Mouse (Mus musculus) neural tube, embryonic 13.5 days (tissue): ENCODE results near the gene Dcakd. TPM values are rescaled to one million over a fixed set of nuclear protein-coding genes. Genes with fewer than 3 reads are reported as not detected.

Experiments used
- ATAC-seq: fragments of 200-750 bp; cut with Nextera tagmentation; 2 replicates; pipeline ENCODE4 v1.8.0; 2017; ENCODE audit warnings: low read depth, mild to moderate bottlenecking, moderate TSS enrichment, moderate library complexity
- H3K27ac ChIP-seq: fragments of 300-500 bp; sonication (generic); replicated peaks from 2 replicates; pipeline ENCODE4 v1.5.1; 2015; ENCODE audit warnings: moderate library complexity, mild to moderate bottlenecking, inconsistent platforms
- H3K27me3 ChIP-seq: fragments of 300-500 bp; sonication (generic); 2 replicates; pipeline ENCODE4 v1.6.1; 2015; ENCODE audit warnings: mild to moderate bottlenecking, inconsistent platforms
- H3K36me3 ChIP-seq: fragments of 300-500 bp; sonication (generic); 2 replicates; pipeline ENCODE4 v1.6.1; 2015; ENCODE audit warnings: mild to moderate bottlenecking, inconsistent platforms
- H3K4me1 ChIP-seq: fragments of 300-500 bp; sonication (generic); replicated peaks from 2 replicates; pipeline ENCODE4 v1.6.1; 2015; ENCODE audit warnings: inconsistent platforms
- H3K4me2 ChIP-seq: fragments of 300-500 bp; sonication (generic); 2 replicates; pipeline ENCODE4 v1.6.1; 2015; ENCODE audit warnings: inconsistent platforms, mild to moderate bottlenecking, moderate library complexity
- H3K4me3 ChIP-seq: fragments of 300-500 bp; sonication (generic); 2 replicates; pipeline ENCODE4 v1.5.1; 2015; ENCODE audit warnings: mild to moderate bottlenecking, inconsistent platforms
- H3K9ac ChIP-seq: fragments of 300-500 bp; sonication (generic); 2 replicates; pipeline ENCODE4 v1.6.1; 2015; ENCODE audit warnings: moderate library complexity, mild to moderate bottlenecking, inconsistent platforms
- H3K9me3 ChIP-seq: fragments of 300-500 bp; sonication (generic); 2 replicates; pipeline ENCODE4 v1.6.1; 2016; ENCODE audit warnings: inconsistent platforms
- WGBS: fragments of 180-500 bp; shearing (Covaris S2); methylation state at CpG from one replicate; pipeline ENCODE4 v1.1.7; 2015; 5-methylcytosine and 5-hydroxymethylcytosine counted together
- polyA plus RNA-seq: library from polyadenylated mRNA; unstranded; fragments of >200 nt; fragmentation: Nextera tagmentation; extraction: Ambion mirVana; gene quantifications from 2 replicates; pipeline ENCODE4 v1.2.1, GENCODE M21; 2015

Dcakd gene
- polyA plus RNA-seq, 1 experiment from 2014 or later: 171 TPM

- Histone ChIP-seq H3K4me1 (peaks cover 24% of the 10 kb centered on the region), H3K27me3 (no peaks in the 10 kb centered on the region), H3K27ac (no peak overlapping the region), H3K9ac (no peak overlapping the region), H3K36me3 (peaks cover 51% of the 10 kb centered on the region), H3K9me3 (no peaks in the 10 kb centered on the region), H3K4me2 (no peak overlapping the region), H3K4me3 (no peak overlapping the region)
- 92% methylated on average over 16 of the region's 16 CpGs for WGBS
- ATAC-seq: no peak
These were observed 28.0 kb downstream of the Dcakd start for GRCm38 (mm10) chr11:103000111-103000510.

- Histone ChIP-seq H3K4me3 (no peak overlapping the region), H3K9ac (no peak overlapping the region), H3K36me3 (peaks cover 57% of the 10 kb centered on the region), H3K9me3 (no peaks in the 10 kb centered on the region), H3K4me1 (peaks cover 24% of the 10 kb centered on the region), H3K4me2 (no peak overlapping the region), H3K27me3 (no peaks in the 10 kb centered on the region), H3K27ac (no peak overlapping the region)
- 90% methylated on average over 14 of the region's 14 CpGs for WGBS
- ATAC-seq: no peak
These were observed 28.7 kb downstream of the Dcakd start for GRCm38 (mm10) chr11:102999317-102999970.

- H3K27ac ChIP-seq: no peak overlapping the region
- H3K4me2 ChIP-seq: no peak overlapping the region
- no peaks in the 10 kb centered on the region for H3K9me3 ChIP-seq
- ATAC-seq: no peak
- H3K9ac ChIP-seq: no peak overlapping the region
- H3K4me1 ChIP-seq: peaks cover 27% of the 10 kb centered on the region
- H3K36me3 ChIP-seq: peaks cover 64% of the 10 kb centered on the region
- no peak overlapping the region for H3K4me3 ChIP-seq
- H3K27me3 ChIP-seq: no peaks in the 10 kb centered on the region
- 82% methylated on average over 14 of the region's 14 CpGs for WGBS
These were observed 29.4 kb downstream of the Dcakd start for GRCm38 (mm10) chr11:102998577-102999316.

GRCm38 (mm10) chr11:102998254-102998576 lies 29.9 kb downstream of the Dcakd start:
- Histone ChIP-seq H3K9me3 (no peaks in the 10 kb centered on the region), H3K27me3 (no peaks in the 10 kb centered on the region), H3K9ac (no peak overlapping the region), H3K27ac (no peak overlapping the region), H3K4me2 (no peak overlapping the region), H3K4me3 (no peak overlapping the region), H3K36me3 (peaks cover 68% of the 10 kb centered on the region), H3K4me1 (peaks cover 27% of the 10 kb centered on the region)
- WGBS: 91% methylated on average over 7 of the region's 7 CpGs
- no peak for ATAC-seq

GRCm38 (mm10) chr11:102996991-102997770 lies 31.0 kb downstream of the Dcakd start:
- no peak overlapping the region for H3K4me3 ChIP-seq
- H3K4me1 ChIP-seq: peaks cover 30% of the 10 kb centered on the region
- H3K4me2 ChIP-seq: no peak overlapping the region
- no peak overlapping the region for H3K9ac ChIP-seq
- H3K36me3 ChIP-seq: peaks cover 68% of the 10 kb centered on the region
- H3K9me3 ChIP-seq: no peaks in the 10 kb centered on the region
- no peak overlapping the region for H3K27ac ChIP-seq
- H3K27me3 ChIP-seq: peaks cover 4% of the 10 kb centered on the region; the same call in 1 of the 2 replicates
- WGBS: 97% methylated on average over 12 of the region's 12 CpGs
- no peak for ATAC-seq

- Histone ChIP-seq H3K4me2 (no peak overlapping the region), H3K9me3 (no peaks in the 10 kb centered on the region), H3K4me1 (peaks cover 38% of the 10 kb centered on the region), H3K27me3 (peaks cover 12% of the 10 kb centered on the region), H3K36me3 (peaks cover 68% of the 10 kb centered on the region), H3K9ac (no peak overlapping the region), H3K4me3 (no peak overlapping the region), H3K27ac (no peak overlapping the region)
- no peak for ATAC-seq
- WGBS: 93% methylated on average over 7 of the region's 7 CpGs
These were observed 31.7 kb downstream of the Dcakd start for GRCm38 (mm10) chr11:102996385-102996784.

- H3K9ac ChIP-seq: no peak overlapping the region
- ATAC-seq: no peak
- peaks cover 33% of the 10 kb centered on the region for H3K4me1 ChIP-seq
- no peak overlapping the region for H3K27ac ChIP-seq
- H3K4me2 ChIP-seq: no peak overlapping the region
- no peaks in the 10 kb centered on the region for H3K9me3 ChIP-seq
- peaks cover 26% of the 10 kb centered on the region for H3K27me3 ChIP-seq
- H3K4me3 ChIP-seq: no peak overlapping the region
- peaks cover 64% of the 10 kb centered on the region for H3K36me3 ChIP-seq
- 89% methylated on average over 18 of the region's 18 CpGs for WGBS
These were observed 33.2 kb downstream of the Dcakd start for GRCm38 (mm10) chr11:102994952-102995351.

GRCm38 (mm10) chr11:102993420-102994029 lies 34.6 kb downstream of the Dcakd start:
- ATAC-seq: no peak
- Histone ChIP-seq H3K9me3 (no peaks in the 10 kb centered on the region), H3K4me2 (no peak overlapping the region), H3K4me1 (peaks cover 39% of the 10 kb centered on the region), H3K36me3 (peaks cover 50% of the 10 kb centered on the region), H3K27me3 (peaks cover 40% of the 10 kb centered on the region), H3K4me3 (no peak overlapping the region), H3K9ac (no peak overlapping the region; the same call in 1 of the 2 replicates), H3K27ac (no peak overlapping the region)
- 27% methylated on average over 17 of the region's 17 CpGs for WGBS

GRCm38 (mm10) chr11:102992940-102993339 lies 35.2 kb downstream of the Dcakd start:
- no peak overlapping the region for H3K4me3 ChIP-seq
- H3K27me3 ChIP-seq: peaks cover 46% of the 10 kb centered on the region
- no peak overlapping the region for H3K4me2 ChIP-seq
- peaks cover 44% of the 10 kb centered on the region for H3K36me3 ChIP-seq
- peak; percentile 24; the same call in 1 of the 2 replicates for ATAC-seq
- H3K9me3 ChIP-seq: no peaks in the 10 kb centered on the region
- H3K4me1 ChIP-seq: peaks cover 39% of the 10 kb centered on the region
- no peak overlapping the region for H3K9ac ChIP-seq
- WGBS: 7% methylated on average over 5 of the region's 5 CpGs
- no peak overlapping the region for H3K27ac ChIP-seq

- no peak overlapping the region for H3K27ac ChIP-seq
- 2% methylated on average over 16 of the region's 16 CpGs for WGBS
These were observed 36.5 kb downstream of the Dcakd start for GRCm38 (mm10) chr11:102991681-102992080.

GRCm38 (mm10) chr11:102990152-102990663 lies 37.9 kb downstream of the Dcakd start:
- Histone ChIP-seq H3K4me3 (peak overlapping the region; percentile 35), H3K9ac (peak overlapping the region; percentile 61), H3K27ac (no peak overlapping the region), H3K27me3 (peaks cover 46% of the 10 kb centered on the region), H3K9me3 (no peaks in the 10 kb centered on the region), H3K4me2 (peak overlapping the region; percentile 68), H3K4me1 (peaks cover 39% of the 10 kb centered on the region), H3K36me3 (peaks cover 18% of the 10 kb centered on the region)
- 3% methylated on average over 29 of the region's 29 CpGs for WGBS
- ATAC-seq: peak; percentile 16; the same call in 1 of the 2 replicates

More at GRCm38 (mm10) chr11:102991681-102992080, 36.5 kb downstream of the Dcakd start:
- Histone ChIP-seq H3K27me3 (peaks cover 46% of the 10 kb centered on the region), H3K9me3 (no peaks in the 10 kb centered on the region), H3K4me3 (peak overlapping the region; percentile 23), H3K4me1 (peaks cover 39% of the 10 kb centered on the region), H3K36me3 (peaks cover 33% of the 10 kb centered on the region), H3K9ac (peak overlapping the region; percentile 64), H3K4me2 (peak overlapping the region; percentile 52)
- ATAC-seq: no peak
